Mouse (Mus musculus): ENCODE measurements around the gene Auts2.

- TF ChIP-seq CTCF (IDR thresholded peaks at IDR 0.05; ENCODE audit: low read depth) = no peak
- TF ChIP-seq EP300 (IDR thresholded peaks at IDR 0.05; ENCODE audit: low read depth) = no peak
Measured at GRCm38 (mm10) chr5:132537475-132537874, 5.7 kb downstream of the Auts2 start.
